8 mouse cellular contexts compared by ENCODE assay signal in genomic region chr5:9111759-9112158, GRCm38 (mm10). TPM values are rescaled to one million over a fixed set of nuclear protein-coding genes. Genes with fewer than 3 reads are reported as not detected.
A peak's percentile ranks its signal among the peaks of the same experiment; 100 is the strongest.
DNase-seq lines count a peak whose midpoint lies in the region; ATAC-seq and TF ChIP-seq lines count a peak whose summit lies in the region.

No protein-coding gene starts in this region.

- peak; percentile 82 for ATAC-seq in Patski
- ATAC-seq in heart, embryonic 12.5 days (ENCODE audit: insufficient number of reproducible peaks, low FRiP score) = 0 out of 2 replicates have a peak, but pooled peaks have one; percentile 39
- ATAC-seq in lung, embryonic 14.5 days (ENCODE audit: insufficient read depth) = peak; percentile 82

- H3K4me3 ChIP-seq in heart, embryonic 12.5 days = no peak overlapping the region
- no peak overlapping the region for H3K4me3 ChIP-seq in lung, embryonic 14.5 days (ENCODE audit: low read depth, low read length)
- no peak overlapping the region for H3K4me3 ChIP-seq in olfactory bulb, adult 2 months (ENCODE audit: insufficient read depth, low read depth, low read length)

- CTCF ChIA-PET in Patski (lab: Charles Lee) = interaction anchor here (0.8 to 2.4 kb wide), 28 partner anchors 9 to 694 kb away, joined by 3 to 25 read pairs (median 4); partner anchors contain the start of gene Tmem243

- no peak for TF ChIP-seq POLR2A in olfactory bulb, adult 2 months (IDR thresholded peaks at IDR 0.05; ENCODE audit: insufficient read depth, low read depth, low read length)

- H3K9ac ChIP-seq in heart, embryonic 12.5 days = no peak overlapping the region
- no peak overlapping the region for H3K9ac ChIP-seq in lung, embryonic 14.5 days

- H3K27me3 ChIP-seq in Patski = no peaks in the 10 kb centered on the region
- H3K27me3 ChIP-seq in heart, embryonic 12.5 days (replicated peaks) = no peaks in the 10 kb centered on the region
- no peaks in the 10 kb centered on the region for H3K27me3 ChIP-seq in lung, embryonic 14.5 days (ENCODE audit: insufficient read depth, low read length)

- peaks cover 7% of the 10 kb centered on the region; the same call in 1 of the 2 replicates for H3K36me3 ChIP-seq in heart, embryonic 12.5 days
- peaks cover 10% of the 10 kb centered on the region; the same call in 1 of the 2 replicates for H3K36me3 ChIP-seq in lung, embryonic 14.5 days (ENCODE audit: insufficient read depth)

- in situ Hi-C loops in Patski (cut with MboI; ENCODE audit: low pct_unique_long_range_greater_than_20kb) = loop anchor here (10.0 to 25.0 kb wide), 4 partner anchors 117 to 949 kb away; partner anchors contain the start of gene Crot

- H3K9me3 ChIP-seq in heart, embryonic 12.5 days (replicated peaks) = no peaks in the 10 kb centered on the region
- no peaks in the 10 kb centered on the region for H3K9me3 ChIP-seq in lung, embryonic 14.5 days (ENCODE audit: low read depth, low read length)

- POLR2A ChIA-PET in Patski (lab: Charles Lee) = no interaction called here

- TF ChIP-seq CTCF in Patski (IDR thresholded peaks at IDR 0.05) = peak; percentile 86
- TF ChIP-seq CTCF in lung, embryonic 14.5 days (IDR thresholded peaks at IDR 0.05; ENCODE audit: low read depth) = peak; percentile 88
- peak; percentile 11; the same call in 1 of the 2 replicates for TF ChIP-seq CTCF in olfactory bulb, adult 2 months (IDR thresholded peaks at IDR 0.05; ENCODE audit: insufficient read depth, low read depth, low read length)

- H3K4me1 ChIP-seq in heart, embryonic 12.5 days (replicated peaks) = peaks cover 8% of the 10 kb centered on the region; the same call in 1 of the 2 replicates
- H3K4me1 ChIP-seq in lung, embryonic 14.5 days (ENCODE audit: insufficient read depth) = no peaks in the 10 kb centered on the region
- no peaks in the 10 kb centered on the region for H3K4me1 ChIP-seq in olfactory bulb, adult 2 months (ENCODE audit: control insufficient read depth, insufficient read depth, low read length)

- no peak overlapping the region for H3K27ac ChIP-seq in heart, embryonic 12.5 days (ENCODE audit: poor library complexity, severe bottlenecking)
- no peak overlapping the region for H3K27ac ChIP-seq in lung, embryonic 14.5 days (ENCODE audit: low read depth)
- no peak overlapping the region for H3K27ac ChIP-seq in olfactory bulb, adult 2 months (ENCODE audit: insufficient read depth, low read depth, low read length)

- WGBS in heart, embryonic 12.5 days = 16% methylated on average over 5 of the region's 5 CpGs
- 13% methylated on average over 5 of the region's 5 CpGs for WGBS in lung, embryonic 14.5 days
- 8% methylated on average over 5 of the region's 5 CpGs for WGBS in olfactory bulb, adult 2 months

- no peak overlapping the region for H3K4me2 ChIP-seq in heart, embryonic 12.5 days
- no peak overlapping the region for H3K4me2 ChIP-seq in lung, embryonic 14.5 days

- peak; percentile 82 for DNase-seq in CD4-positive helper T cell, adult 2 months (ENCODE audit: low read depth, low spot score)
- DNase-seq in Patski (ENCODE audit: low read depth, low spot score) = no peak
- DNase-seq in embryo, embryonic 10.5 days (ENCODE audit: low spot score) = peak; percentile 82
- DNase-seq in kidney, postnatal 10 days = peak; percentile 71
- peak; percentile 83 for DNase-seq in lung, embryonic 14.5 days
- peak; percentile 42 for DNase-seq in yolk sac, embryonic 10.5 days (ENCODE audit: low spot score)

RNA-seq across cellular contexts. Expression of gene Tmem243, which starts 11.3 kb away (rescaled TPM):
- polyA plus RNA-seq in Patski (2021) = 11.2 TPM
- polyA plus RNA-seq in heart, embryonic 12.5 days (2016; fragmentation: Nextera tagmentation; extraction: Ambion mirVana) = 11.7 and 11.8 TPM in 2 replicates
- 31.2 and 37.5 TPM in 2 replicates for polyA plus RNA-seq in lung, embryonic 14.5 days (2014; fragmentation: Nextera tagmentation; extraction: Ambion mirVana)
- not detected in 2 replicates for polyA plus RNA-seq in olfactory bulb, adult 2 months (2012; ENCODE audit: insufficient read depth, insufficient read length, low replicate concordance, missing spikeins)

RNA-seq across cellular contexts. Expression of gene Dmtf1, which starts 49.8 kb away (rescaled TPM):
- 38.5 TPM for polyA plus RNA-seq in Patski (2021)
- polyA plus RNA-seq in heart, embryonic 12.5 days (2016; fragmentation: Nextera tagmentation; extraction: Ambion mirVana) = 37.6 and 39.4 TPM in 2 replicates
- 49.7 and 50.8 TPM in 2 replicates for polyA plus RNA-seq in lung, embryonic 14.5 days (2014; fragmentation: Nextera tagmentation; extraction: Ambion mirVana)
- polyA plus RNA-seq in olfactory bulb, adult 2 months (2012; ENCODE audit: insufficient read depth, insufficient read length, low replicate concordance, missing spikeins) = not detected in 2 replicates

Comparison
In these comparisons a context has a peak if more than half of its experiments do, and no peak if none do; other contexts are left out.
1. CTCF ChIP-seq: peak in every context shown above with its lines; median percentile 88 in lung, embryonic 14.5 days; 86 in Patski; 11 in olfactory bulb, adult 2 months.
2. RNA of gene Tmem243, which starts 11.3 kb away (polyA plus RNA-seq): 31.2 to 37.5 TPM in lung, embryonic 14.5 days, 11.7 to 11.8 TPM in heart, embryonic 12.5 days and 11.2 TPM in Patski (single experiment); not detected in olfactory bulb, adult 2 months; every median in the first group is over 10 times any median in the second.
3. Peak in every context shown above with its lines, with median percentiles within 50 percentile points of each other: ATAC-seq.